Mouse (Mus musculus) lung, embryonic 15.5 days (tissue): Measurements from ENCODE around the gene Hist1h4j. TPM values are rescaled to one million over a fixed set of nuclear protein-coding genes. Genes with fewer than 3 reads are reported as not detected.

ENCODE experiments used
- microRNA-seq: library from miRNA; unstranded; fragments of <30 nt; microRNA quantifications from one replicate; pipeline ENCODE4, GENCODE M21; 2016
- polyA plus RNA-seq: library from polyadenylated mRNA; unstranded; fragments of >200 nt; fragmentation: Nextera tagmentation; extraction: Ambion mirVana; gene quantifications from 2 replicates; pipeline ENCODE4 v1.2.1, GENCODE M21; 2015

The Hist1h4j gene
- polyA plus RNA-seq, 1 experiment from 2014 or later: 3.1 TPM

Small RNA genes within 50 kb of the gene (microRNA-seq; reads per million reads assigned to microRNA genes)
- gene Gm44357 (not detected), gene Gm44367 (not detected), gene Gm44454 (0.56 reads per million)

Other genes starting within 250 kb of the Hist1h4j start
- 0.29 and 0.31 TPM in 2 replicates for gene AK157302, start 239.8 kb upstream of the Hist1h4j start, polyA plus RNA-seq
- gene Gm11273, start 233.6 kb upstream of the Hist1h4j start, polyA plus RNA-seq: 4.9 and 6.1 TPM in 2 replicates
- gene Zkscan8, start 203.9 kb upstream of the Hist1h4j start, polyA plus RNA-seq: 5.5 and 6.8 TPM in 2 replicates
- gene Olfr1366, start 192.3 kb upstream of the Hist1h4j start, polyA plus RNA-seq: 0.10 and 0.26 TPM in 2 replicates
- 0.04 TPM in 1 of 2 replicates, not detected in the other for gene Olfr1535, start 175.2 kb upstream of the Hist1h4j start, polyA plus RNA-seq
- not detected in 2 replicates for gene Olfr1364, start 153.3 kb upstream of the Hist1h4j start, polyA plus RNA-seq
- not detected in 2 replicates for gene Olfr1362, start 121.0 kb upstream of the Hist1h4j start, polyA plus RNA-seq
- not detected in 2 replicates for gene Olfr11, start 92.5 kb upstream of the Hist1h4j start, polyA plus RNA-seq
- not detected in 2 replicates for gene Olfr1361, start 71.7 kb upstream of the Hist1h4j start, polyA plus RNA-seq
- not detected in 2 replicates for gene Olfr1360, start 57.7 kb upstream of the Hist1h4j start, polyA plus RNA-seq
- gene Olfr1359, start 37.0 kb upstream of the Hist1h4j start, polyA plus RNA-seq: not detected in 2 replicates
- 2.0 and 3.0 TPM in 2 replicates for gene Hist1h2bl, start 18.9 kb upstream of the Hist1h4j start, polyA plus RNA-seq
- gene Hist1h2ai, start 18.6 kb upstream of the Hist1h4j start, polyA plus RNA-seq: 25.5 and 29.4 TPM in 2 replicates
- 11.8 and 14.4 TPM in 2 replicates for gene Hist1h3h, start 17.4 kb upstream of the Hist1h4j start, polyA plus RNA-seq
- 4.5 and 5.5 TPM in 2 replicates for gene Hist1h2bm, start 13.0 kb upstream of the Hist1h4j start, polyA plus RNA-seq
- 3.1 and 6.3 TPM in 2 replicates for gene Hist1h4k, start 15.4 kb downstream of the Hist1h4j start, polyA plus RNA-seq
- 43.1 and 47.1 TPM in 2 replicates for gene Hist1h2ak, start 18.8 kb downstream of the Hist1h4j start, polyA plus RNA-seq
- 5.5 and 6.1 TPM in 2 replicates for gene Hist1h2bn, start 19.1 kb downstream of the Hist1h4j start, polyA plus RNA-seq
- 41.4 and 42.0 TPM in 2 replicates for gene Hist1h1b, start 45.6 kb downstream of the Hist1h4j start, polyA plus RNA-seq
- gene Hist1h3i, start 48.3 kb downstream of the Hist1h4j start, polyA plus RNA-seq: 137 and 172 TPM in 2 replicates
- gene Hist1h2an, start 52.2 kb downstream of the Hist1h4j start, polyA plus RNA-seq: 10.7 and 22.4 TPM in 2 replicates
- gene Hist1h2bp, start 52.4 kb downstream of the Hist1h4j start, polyA plus RNA-seq: 2.1 and 3.1 TPM in 2 replicates
- gene Hist1h2bq, start 75.1 kb downstream of the Hist1h4j start, polyA plus RNA-seq: 23.1 and 31.1 TPM in 2 replicates
- gene Hist1h2ao, start 75.4 kb downstream of the Hist1h4j start, polyA plus RNA-seq: 1.7 TPM in 1 of 2 replicates, not detected in the other
- not detected in 2 replicates for gene Hist1h4m, start 76.7 kb downstream of the Hist1h4j start, polyA plus RNA-seq
- gene Hist1h4n, start 97.1 kb downstream of the Hist1h4j start, polyA plus RNA-seq: 19.5 and 22.5 TPM in 2 replicates
- gene Hist1h2ap, start 98.4 kb downstream of the Hist1h4j start, polyA plus RNA-seq: 3,976 and 4,351 TPM in 2 replicates
- 26.7 and 30.8 TPM in 2 replicates for gene Hist1h2br, start 98.7 kb downstream of the Hist1h4j start, polyA plus RNA-seq
- gene Zfp184, start 210.0 kb downstream of the Hist1h4j start, polyA plus RNA-seq: 11.6 and 13.3 TPM in 2 replicates
- 0.09 and 0.32 TPM in 2 replicates for gene Pom121l2, start 246.1 kb downstream of the Hist1h4j start, polyA plus RNA-seq